Mouse (Mus musculus) monocyte, adult 2 months (primary cell): Measurements from ENCODE around the gene Abhd16a.

Experiments used
- DNase-seq, 2 experiments: peaks; one replicate each; pipeline ENCODE4 v3.0.0; 2022; ENCODE audit warnings: low spot score in 2 of 2, low read depth in 1 of 2

Abhd16a gene

GRCm38 (mm10) chr17:35141971-35142370, 52.9 kb downstream of the Abhd16a start:
- DNase-seq: no peak

DNA sequence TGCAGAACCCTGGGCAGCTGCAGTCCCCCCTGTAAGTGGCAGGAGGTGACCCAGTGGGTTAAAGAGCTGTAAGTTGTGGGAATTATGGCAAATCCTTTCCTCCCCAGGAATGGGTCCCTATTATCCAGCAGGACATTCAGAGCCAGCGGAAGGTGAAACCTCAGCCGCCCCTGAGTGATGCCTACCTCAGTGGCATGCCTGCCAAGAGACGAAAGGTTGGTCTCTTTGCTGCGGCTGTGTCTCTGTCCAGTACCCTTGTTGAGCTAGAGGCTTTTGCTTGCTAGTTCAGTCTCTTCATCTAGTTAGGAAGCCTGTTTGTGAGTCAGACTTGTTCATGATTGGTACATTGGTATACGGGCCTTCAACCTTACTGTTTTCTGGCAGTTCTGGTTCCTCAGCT, 57.1 kb downstream of the Abhd16a start:
- DNase-seq: no peak

DNA sequence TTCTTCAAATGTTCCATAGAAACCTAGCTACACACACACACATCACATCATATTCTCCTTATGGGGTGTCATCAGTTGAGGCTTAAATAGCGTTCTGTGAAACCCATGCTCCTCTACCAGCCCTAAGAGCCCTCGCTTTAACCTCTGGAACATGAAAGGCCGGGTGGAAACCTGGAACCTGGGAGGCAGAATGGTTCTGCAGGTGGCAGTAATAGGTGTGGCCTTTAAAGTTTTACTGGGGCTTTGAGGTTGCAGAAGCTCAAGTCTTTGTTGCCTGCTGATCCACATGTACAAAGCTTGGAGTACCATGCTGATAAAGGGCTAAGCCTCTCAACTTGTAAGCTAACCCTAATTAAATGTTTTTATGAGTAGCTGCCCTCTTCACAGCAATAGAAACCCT, 58.3 kb downstream of the Abhd16a start:
- DNase-seq: no peak

DNA sequence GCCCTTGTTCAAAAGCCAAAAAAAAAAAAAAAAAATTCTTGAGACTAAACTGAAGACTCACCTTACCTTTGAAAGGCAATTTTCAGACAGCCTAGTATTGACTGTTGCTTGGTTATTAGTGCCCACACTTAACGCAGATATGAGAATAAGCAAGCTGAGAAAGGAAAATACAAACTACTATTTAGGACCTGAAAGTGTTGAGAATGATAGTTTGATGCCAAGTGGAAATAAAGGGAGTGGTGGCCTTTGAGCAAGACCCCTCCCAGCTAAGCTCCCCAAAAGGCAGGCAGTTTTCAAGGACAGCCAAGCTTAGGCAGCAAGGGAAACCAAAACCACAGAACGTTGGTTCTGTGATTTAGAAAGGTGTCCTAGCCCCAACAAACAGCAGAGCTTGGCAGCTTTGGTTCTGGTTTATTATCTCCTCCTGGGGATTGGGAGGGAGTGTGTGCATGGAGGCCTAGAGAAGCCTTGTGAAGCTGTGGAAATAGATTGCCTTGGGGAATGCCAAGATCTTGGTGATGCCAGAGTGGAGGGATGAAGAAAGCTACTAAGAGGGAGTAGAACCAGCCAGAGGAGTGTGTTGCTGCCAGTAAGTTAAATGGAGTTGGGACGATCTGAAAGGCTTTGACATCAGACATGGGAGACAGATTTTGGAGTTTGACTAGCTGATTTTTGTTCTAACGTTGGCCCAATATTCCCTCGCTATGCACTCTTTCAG, 59.0 kb downstream of the Abhd16a start:
- no peak for DNase-seq

DNA sequence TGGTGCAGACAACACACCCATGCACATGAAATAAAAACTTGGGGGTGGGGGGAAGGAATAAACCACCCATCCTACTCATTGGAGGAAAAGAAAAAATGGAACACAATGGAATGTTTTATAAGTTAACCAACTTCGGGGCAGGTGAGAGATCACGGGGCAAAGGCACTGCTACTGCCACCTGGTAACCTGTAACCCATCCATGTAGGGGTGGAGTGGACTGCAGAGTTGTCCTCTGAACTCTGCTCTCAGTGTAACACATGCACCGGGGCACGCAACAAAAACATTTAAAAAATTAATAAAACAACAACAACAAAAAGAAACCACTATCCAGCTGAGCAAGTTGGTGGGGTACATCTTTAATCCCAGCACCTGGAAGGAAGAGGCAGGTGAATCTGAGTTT, 63.1 kb downstream of the Abhd16a start:
- DNase-seq: no peak
